Mouse (Mus musculus) adrenal gland, postnatal 36 days (tissue): ENCODE measurements around the gene Trpc4. TPM values are rescaled to one million over a fixed set of nuclear protein-coding genes. Genes with fewer than 3 reads are reported as not detected.
A peak's percentile ranks its signal among the peaks of the same experiment; 100 is the strongest.

ENCODE experiments used
- DNase-seq, 2 experiments: peaks; one replicate each; pipeline ENCODE4 v3.0.0; 2021; ENCODE audit warnings: mixed read lengths in 1 of 2
- total RNA-seq, 2 experiments: library from RNA; stranded (reverse); gene quantifications; 2 replicates each; pipeline ENCODE4 v1.2.3; 2021

Gene Trpc4
- total RNA-seq, 2 experiments from 2014 or later, result 0.73 to 0.82 TPM

- DNase-seq, result no peak
Observed at GRCm38 (mm10) chr3:54266943-54267342, 111.1 kb downstream of the Trpc4 start.

- DNase-seq, result no peak
Observed at GRCm38 (mm10) chr3:54269180-54269579, 113.3 kb downstream of the Trpc4 start.

- no peak for DNase-seq
Observed at GRCm38 (mm10) chr3:54274651-54275050, 118.8 kb downstream of the Trpc4 start.

- no peak for DNase-seq
Observed at GRCm38 (mm10) chr3:54289731-54290130, 133.9 kb downstream of the Trpc4 start.

GRCm38 (mm10) chr3:54310604-54311003 lies 154.8 kb downstream of the Trpc4 start:
- DNase-seq, result no peak

- DNase-seq, result no peak
Observed at GRCm38 (mm10) chr3:54314055-54314454, 158.2 kb downstream of the Trpc4 start.

GRCm38 (mm10) chr3:54352891-54353652 lies 197.2 kb downstream of the Trpc4 start:
- DNase-seq, result peak; percentile 80 to 83

GRCm38 (mm10) chr3:54357561-54357960 lies 201.7 kb downstream of the Trpc4 start:
- DNase-seq, result no peak

GRCm38 (mm10) chr3:54358463-54359189 lies 202.8 kb downstream of the Trpc4 start:
- peak; percentile 77 to 78 for DNase-seq

GRCm38 (mm10) chr3:54360897-54361296 lies 205.1 kb downstream of the Trpc4 start, which contains the start of gene Postn:
TSS of gene Postn (plus strand) at chr3:54361109.
- DNase-seq, result peak in 1 of 2 experiments; percentile 3

- DNase-seq, result no peak
Observed at GRCm38 (mm10) chr3:54361656-54362055, 205.8 kb downstream of the Trpc4 start.

Other genes starting within 250 kb of the Trpc4 start
- 100 to 1,000 TPM in 1 of 2 experiments, 10 to 100 TPM in 1; 73.8 to 106 TPM for gene Postn, start 205.1 kb downstream of the Trpc4 start, total RNA-seq